Mouse (Mus musculus) heart, adult 2 months (tissue): Measurements from ENCODE around the gene Cacfd1. TPM values are rescaled to one million over a fixed set of nuclear protein-coding genes. Genes with fewer than 3 reads are reported as not detected.

Source experiments
- DNase-seq, 2 experiments: peaks; one replicate each; pipeline ENCODE4 v3.0.0; 2021
- H3K27ac ChIP-seq: fragments of 200-600 bp; 2 replicates; pipeline ENCODE4 v1.8.1; 2022
- H3K27me3 ChIP-seq: fragments of 200-500 bp; 2 replicates; pipeline ENCODE4 v1.6.1; 2012; ENCODE audit warnings: mild to moderate bottlenecking, low read length, inconsistent platforms, mixed read lengths; ENCODE audit not compliant: control insufficient read depth, insufficient read depth
- H3K36me3 ChIP-seq: fragments of 200-500 bp; 2 replicates; pipeline ENCODE4 v1.6.1; 2012; ENCODE audit warnings: low read length, inconsistent platforms; ENCODE audit not compliant: control insufficient read depth, insufficient read depth
- H3K4me1 ChIP-seq: fragments of 200-500 bp; 2 replicates; pipeline ENCODE4 v1.6.1; 2011; ENCODE audit warnings: low read length; ENCODE audit not compliant: control insufficient read depth, insufficient read depth
- H3K4me3 ChIP-seq: fragments of 200-600 bp; 2 replicates; pipeline ENCODE4 v1.8.1; 2022
- H3K79me2 ChIP-seq: fragments of 200-500 bp; replicated peaks from 2 replicates; pipeline ENCODE4 v1.6.1; 2012; ENCODE audit warnings: mild to moderate bottlenecking, inconsistent platforms, low read length, moderate library complexity, mixed read lengths; ENCODE audit not compliant: control insufficient read depth, insufficient read depth
- H3K9ac ChIP-seq: fragments of 200-500 bp; 2 replicates; pipeline ENCODE4 v1.6.1; 2012; ENCODE audit warnings: low read depth, mild to moderate bottlenecking, control low read depth, inconsistent platforms, low read length, mixed read lengths
- CTCF ChIP-seq: fragments of 200-600 bp; IDR thresholded peaks from 2 replicates; pipeline ENCODE4 v1.8.1; 2022; ENCODE audit warnings: antibody characterized with exemption, mild to moderate bottlenecking, moderate library complexity
- EP300 ChIP-seq: fragments of 200-500 bp; IDR thresholded peaks from 2 replicates; pipeline ENCODE4 v1.6.1; 2011; ENCODE audit warnings: low read depth, low read length, control low read depth; ENCODE audit not compliant: insufficient read depth
- POLR2A ChIP-seq: fragments of 200-500 bp; IDR thresholded peaks from 2 replicates; pipeline ENCODE4 v1.6.1; 2011; ENCODE audit warnings: mild to moderate bottlenecking, low read depth, low read length, control low read depth; ENCODE audit not compliant: insufficient read depth
- WGBS: fragments of 180-500 bp; shearing (Covaris S2); methylation state at CpG from one replicate; pipeline ENCODE4 v1.1.7; 2018; 5-methylcytosine and 5-hydroxymethylcytosine counted together
- intact Hi-C: fragments of 180-260 bp; cut with DNase I; formaldehyde crosslinking; loops from one replicate; pipeline ENCODE4 v1.15.1; 2025
- polyA plus RNA-seq: library from polyadenylated mRNA; depleted of rRNA; stranded (reverse); fragments of >200 nt; gene quantifications from 2 replicates; pipeline ENCODE4 v1.2.3, GENCODE M21; 2012
- total RNA-seq, 2 experiments: library from RNA; stranded (reverse); gene quantifications; 2 replicates each; pipeline ENCODE4 v1.2.3; 2021

Cacfd1 gene
- total and polyA plus RNA-seq, 3 experiments, result 44.5 to 57.7 (median 44.7) TPM

GRCm38 (mm10) chr2:27049408-27049807, 39.7 kb downstream of the Cacfd1 start:
- Histone ChIP-seq H3K36me3 (no peaks in the 10 kb centered on the region), H3K27me3 (no peaks in the 10 kb centered on the region), H3K9ac (no peak overlapping the region), H3K4me1 (peaks cover 14% of the 10 kb centered on the region), H3K4me3 (no peak overlapping the region), H3K27ac (no peak overlapping the region), H3K79me2 (no peaks in the 10 kb centered on the region)
- 76% methylated on average over 6 of the region's 6 CpGs for WGBS
- intact Hi-C loops, result no loop called here
- no peak for TF ChIP-seq EP300
- no peak for TF ChIP-seq CTCF
- TF ChIP-seq POLR2A, result no peak
- no peak for DNase-seq

- Histone ChIP-seq H3K27me3 (no peaks in the 10 kb centered on the region), H3K27ac (no peak overlapping the region), H3K9ac (no peak overlapping the region), H3K4me1 (peaks cover 2% of the 10 kb centered on the region; the same call in 1 of the 2 replicates), H3K36me3 (no peaks in the 10 kb centered on the region), H3K4me3 (no peak overlapping the region), H3K79me2 (no peaks in the 10 kb centered on the region)
- intact Hi-C loops, result no loop called here
- 64% methylated on average over 4 of the region's 4 CpGs for WGBS
- DNase-seq, result no peak
- no peak for TF ChIP-seq POLR2A
- no peak for TF ChIP-seq EP300
- TF ChIP-seq CTCF, result no peak
Observed at GRCm38 (mm10) chr2:27058251-27058650, 48.5 kb downstream of the Cacfd1 start.

- H3K4me1 ChIP-seq, result peaks cover 2% of the 10 kb centered on the region; the same call in 1 of the 2 replicates
- no peak overlapping the region for H3K4me3 ChIP-seq
- TF ChIP-seq EP300, result no peak
- TF ChIP-seq CTCF, result no peak
- no peak for TF ChIP-seq POLR2A
- DNase-seq, result no peak
- H3K36me3 ChIP-seq, result no peaks in the 10 kb centered on the region
- H3K9ac ChIP-seq, result no peak overlapping the region
- H3K27ac ChIP-seq, result no peak overlapping the region
- H3K79me2 ChIP-seq, result no peaks in the 10 kb centered on the region
- H3K27me3 ChIP-seq, result no peaks in the 10 kb centered on the region
- intact Hi-C loops, result no loop called here
- 51% methylated on average over 12 of the region's 12 CpGs for WGBS
Observed at GRCm38 (mm10) chr2:27058751-27059150, 49.0 kb downstream of the Cacfd1 start.

- H3K27me3 ChIP-seq, result no peaks in the 10 kb centered on the region
- H3K4me1 ChIP-seq, result peaks cover 2% of the 10 kb centered on the region; the same call in 1 of the 2 replicates
- intact Hi-C loops, result no loop called here
- no peaks in the 10 kb centered on the region for H3K79me2 ChIP-seq
- H3K27ac ChIP-seq, result no peak overlapping the region
- TF ChIP-seq POLR2A (no peak), EP300 (no peak), CTCF (no peak)
- 75% methylated on average over 9 of the region's 9 CpGs for WGBS
- no peaks in the 10 kb centered on the region for H3K36me3 ChIP-seq
- DNase-seq, result no peak
- no peak overlapping the region for H3K4me3 ChIP-seq
- no peak overlapping the region for H3K9ac ChIP-seq
Observed at GRCm38 (mm10) chr2:27059187-27059586, 49.5 kb downstream of the Cacfd1 start.

- WGBS, result 92% methylated on average over 2 of the region's 2 CpGs
- no peak for DNase-seq
- no peak overlapping the region for H3K27ac ChIP-seq
- no peaks in the 10 kb centered on the region for H3K79me2 ChIP-seq
- no peak overlapping the region for H3K4me3 ChIP-seq
- intact Hi-C loops, result no loop called here
- peaks cover 4% of the 10 kb centered on the region for H3K4me1 ChIP-seq
- no peaks in the 10 kb centered on the region for H3K36me3 ChIP-seq
- no peak overlapping the region for H3K9ac ChIP-seq
- TF ChIP-seq EP300 (no peak), POLR2A (no peak), CTCF (no peak)
- no peaks in the 10 kb centered on the region for H3K27me3 ChIP-seq
Observed at GRCm38 (mm10) chr2:27067124-27067523, 57.4 kb downstream of the Cacfd1 start.

- TF ChIP-seq POLR2A (no peak), CTCF (no peak)
- Histone ChIP-seq H3K27me3 (no peaks in the 10 kb centered on the region), H3K4me3 (no peak overlapping the region), H3K4me1 (peaks cover 4% of the 10 kb centered on the region), H3K36me3 (no peaks in the 10 kb centered on the region), H3K79me2 (no peaks in the 10 kb centered on the region), H3K9ac (no peak overlapping the region), H3K27ac (no peak overlapping the region)
- 70% methylated on average over 2 of the region's 2 CpGs for WGBS
- intact Hi-C loops, result no loop called here
- DNase-seq, result no peak
Observed at GRCm38 (mm10) chr2:27067996-27068395, 58.3 kb downstream of the Cacfd1 start.

- H3K4me3 ChIP-seq, result no peak overlapping the region
- intact Hi-C loops, result no loop called here
- no peak overlapping the region for H3K27ac ChIP-seq
- H3K27me3 ChIP-seq, result no peaks in the 10 kb centered on the region
- no peak overlapping the region for H3K9ac ChIP-seq
- H3K36me3 ChIP-seq, result no peaks in the 10 kb centered on the region
- no peaks in the 10 kb centered on the region for H3K79me2 ChIP-seq
- TF ChIP-seq EP300, result no peak
- TF ChIP-seq CTCF, result no peak
- no peak for TF ChIP-seq POLR2A
- 74% methylated on average over 3 of the region's 3 CpGs for WGBS
- H3K4me1 ChIP-seq, result peaks cover 7% of the 10 kb centered on the region
- no peak for DNase-seq
Observed at GRCm38 (mm10) chr2:27069646-27070045, 59.9 kb downstream of the Cacfd1 start.
